Mouse (Mus musculus) megakaryocyte, embryonic 14.5 days (primary cell): Measurements from ENCODE around the gene Cpt1c. TPM values are rescaled to one million over a fixed set of nuclear protein-coding genes. Genes with fewer than 3 reads are reported as not detected.

Experiments
- H3K27me3 ChIP-seq: replicated peaks from 2 replicates; pipeline ENCODE3; 2012; ENCODE audit warnings: inconsistent platforms
- H3K36me3 ChIP-seq: replicated peaks from 2 replicates; pipeline ENCODE3; 2012; ENCODE audit warnings: low read length, inconsistent platforms, mixed read lengths
- H3K4me1 ChIP-seq: 2 replicates; pipeline ENCODE4 v1.6.1; 2012; ENCODE audit warnings: inconsistent platforms
- H3K4me3 ChIP-seq: replicated peaks from 2 replicates; pipeline ENCODE3; 2012; ENCODE audit warnings: moderate library complexity, mild to moderate bottlenecking, inconsistent platforms
- H3K9me3 ChIP-seq: 2 replicates; pipeline ENCODE4 v1.6.1; 2012; ENCODE audit warnings: inconsistent platforms
- FLI1 ChIP-seq: IDR thresholded peaks from 2 replicates; pipeline ENCODE4 v1.6.1; 2012; ENCODE audit warnings: low read length, inconsistent platforms, mixed read lengths
- GATA1 ChIP-seq: IDR thresholded peaks from 3 replicates; pipeline ENCODE4 v1.6.1; 2012; ENCODE audit warnings: mixed read lengths, low read length, inconsistent platforms, borderline replicate concordance
- polyA plus RNA-seq: library from polyadenylated mRNA; stranded (reverse); fragments of >175 nt; gene quantifications from 2 replicates; pipeline ENCODE4 v1.2.3, GENCODE M21; 2012; ENCODE audit warnings: low replicate concordance; ENCODE audit not compliant: insufficient read depth

Cpt1c gene
- polyA plus RNA-seq, 1 experiment: 0.82 TPM

DNA sequence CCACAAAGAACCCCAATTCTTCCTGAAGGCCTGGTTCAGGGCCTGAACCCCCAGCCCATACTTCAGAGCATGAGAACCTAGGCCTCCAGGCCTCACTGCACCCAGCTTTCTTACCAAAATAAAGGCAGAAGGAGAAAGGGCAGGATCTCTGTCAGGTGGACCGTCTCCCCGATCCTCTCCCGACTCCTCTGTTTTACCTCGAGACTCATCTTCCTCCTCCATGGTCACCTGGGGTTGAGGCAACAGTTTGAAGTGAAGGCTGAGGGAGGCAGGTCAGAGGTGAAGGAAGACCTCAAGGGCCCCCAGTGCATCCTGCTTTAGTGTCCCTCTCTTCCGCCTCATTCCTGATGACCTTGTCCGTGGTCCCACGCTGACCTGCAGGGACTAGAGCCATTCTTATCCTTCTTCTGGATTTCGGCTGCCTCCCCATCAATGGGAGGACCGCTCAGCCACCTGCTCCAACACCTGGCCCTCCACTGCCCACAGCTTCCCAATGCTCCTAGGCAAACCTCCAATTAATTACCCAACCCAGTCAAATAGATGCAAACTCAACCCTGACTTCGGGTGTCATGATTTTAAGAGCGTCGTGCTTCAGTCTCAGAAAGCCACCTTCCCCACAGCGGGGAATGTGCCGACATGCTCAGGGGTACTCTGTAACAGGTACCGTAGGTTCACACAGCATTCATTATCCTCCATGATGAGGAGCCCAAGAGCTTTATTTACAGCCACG is 38.9 kb upstream of the Cpt1c start:
- H3K4me3 ChIP-seq: no peak overlapping the region
- peaks cover 58% of the 10 kb centered on the region for H3K36me3 ChIP-seq
- no peaks in the 10 kb centered on the region for H3K27me3 ChIP-seq
- TF ChIP-seq FLI1 (no peak), GATA1 (no peak)
- H3K4me1 ChIP-seq: peaks cover 51% of the 10 kb centered on the region
- no peaks in the 10 kb centered on the region for H3K9me3 ChIP-seq

DNA sequence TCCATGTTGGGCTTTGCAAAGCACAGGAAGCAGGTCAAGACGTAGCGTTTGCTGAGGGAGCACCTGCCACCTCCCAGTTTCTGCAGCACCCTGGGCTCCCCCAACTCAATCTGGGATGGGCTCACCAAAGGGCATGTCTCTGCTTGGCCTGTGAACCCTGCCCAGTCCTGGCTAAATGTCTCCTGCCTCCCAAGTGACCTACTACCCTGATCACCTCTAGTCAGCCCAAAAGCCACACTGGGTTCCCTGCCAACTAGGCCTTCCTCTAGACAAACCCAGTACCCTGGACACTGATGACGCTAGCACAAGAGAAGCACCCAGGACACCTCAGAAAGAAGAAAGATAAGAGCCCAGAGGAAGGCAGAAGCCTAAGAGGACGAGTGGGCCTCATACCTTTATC is 38.2 kb upstream of the Cpt1c start:
- Histone ChIP-seq H3K9me3 (no peaks in the 10 kb centered on the region), H3K36me3 (peaks cover 65% of the 10 kb centered on the region), H3K4me1 (peaks cover 47% of the 10 kb centered on the region), H3K4me3 (no peak overlapping the region), H3K27me3 (no peaks in the 10 kb centered on the region)
- TF ChIP-seq GATA1 (no peak), FLI1 (no peak)

DNA sequence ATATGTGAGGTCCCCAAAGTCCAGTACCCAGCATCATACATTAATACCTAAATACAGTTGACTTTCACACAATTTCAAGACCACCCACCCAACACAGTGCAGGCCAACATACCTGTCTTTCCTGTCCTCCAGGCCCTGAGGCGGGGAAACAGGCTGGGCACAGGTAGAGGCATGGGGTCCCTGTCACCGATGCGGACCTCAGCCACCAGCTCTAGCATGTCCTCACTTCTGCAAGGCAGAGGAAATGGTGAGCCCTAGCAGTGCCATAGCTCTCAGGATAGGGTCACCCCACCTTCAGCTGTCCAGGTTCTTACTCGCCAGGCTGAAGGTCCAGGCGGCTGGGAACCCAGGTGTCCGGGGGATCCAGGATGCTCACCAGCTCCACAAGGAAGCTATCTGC is 37.4 kb upstream of the Cpt1c start:
- Histone ChIP-seq H3K9me3 (no peaks in the 10 kb centered on the region), H3K36me3 (peaks cover 73% of the 10 kb centered on the region), H3K4me3 (no peak overlapping the region), H3K4me1 (peaks cover 50% of the 10 kb centered on the region), H3K27me3 (no peaks in the 10 kb centered on the region)
- TF ChIP-seq FLI1 (no peak), GATA1 (no peak)

DNA sequence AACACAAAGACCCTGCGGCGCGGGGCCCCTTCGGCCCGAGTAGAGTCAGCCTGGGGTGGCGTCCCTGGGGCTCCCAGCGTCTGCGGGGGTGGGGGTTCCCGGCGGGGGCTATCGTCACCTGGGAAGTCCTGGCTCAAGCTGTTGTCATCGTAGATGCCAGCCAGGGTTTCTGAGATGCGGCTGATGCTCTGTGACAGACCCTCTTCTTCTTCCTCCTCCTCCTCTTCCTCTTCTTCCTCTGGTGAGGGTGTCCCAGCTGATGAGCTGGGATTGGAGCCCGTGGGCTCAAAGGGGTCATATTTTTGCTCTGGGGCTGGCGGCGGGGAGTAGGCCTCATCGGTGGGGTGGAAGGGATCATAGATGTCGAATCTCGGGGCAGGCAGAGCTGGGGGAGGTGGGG is 33.8 kb upstream of the Cpt1c start:
- H3K36me3 ChIP-seq: peaks cover 97% of the 10 kb centered on the region
- no peak overlapping the region for H3K4me3 ChIP-seq
- H3K27me3 ChIP-seq: no peaks in the 10 kb centered on the region
- TF ChIP-seq GATA1 (no peak), FLI1 (no peak)
- peaks cover 67% of the 10 kb centered on the region for H3K4me1 ChIP-seq
- H3K9me3 ChIP-seq: no peaks in the 10 kb centered on the region

DNA sequence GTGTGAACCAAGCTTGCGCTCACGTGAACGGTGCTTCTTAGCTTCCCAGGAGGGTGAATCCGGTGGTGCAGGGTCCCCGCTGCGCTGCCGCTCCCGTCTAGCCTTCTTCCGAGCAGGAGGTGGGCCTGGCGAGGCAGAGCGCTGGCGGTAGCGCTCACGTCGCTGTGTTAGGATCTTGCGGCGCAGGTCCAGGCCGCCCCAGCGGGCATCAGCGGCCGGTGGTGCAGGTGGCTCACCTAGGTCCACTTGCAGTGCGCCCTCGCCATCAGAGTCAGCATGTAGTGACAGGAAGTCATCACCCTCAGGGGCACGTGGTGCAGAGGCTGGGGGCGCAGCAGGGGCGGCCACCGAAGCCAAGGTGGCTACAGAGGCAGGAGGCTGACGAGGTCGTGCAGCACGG is 33.2 kb upstream of the Cpt1c start:
- Histone ChIP-seq H3K4me1 (peaks cover 67% of the 10 kb centered on the region), H3K4me3 (no peak overlapping the region), H3K36me3 (peaks cover 97% of the 10 kb centered on the region), H3K9me3 (no peaks in the 10 kb centered on the region), H3K27me3 (no peaks in the 10 kb centered on the region)
- TF ChIP-seq FLI1 (no peak), GATA1 (no peak)

DNA sequence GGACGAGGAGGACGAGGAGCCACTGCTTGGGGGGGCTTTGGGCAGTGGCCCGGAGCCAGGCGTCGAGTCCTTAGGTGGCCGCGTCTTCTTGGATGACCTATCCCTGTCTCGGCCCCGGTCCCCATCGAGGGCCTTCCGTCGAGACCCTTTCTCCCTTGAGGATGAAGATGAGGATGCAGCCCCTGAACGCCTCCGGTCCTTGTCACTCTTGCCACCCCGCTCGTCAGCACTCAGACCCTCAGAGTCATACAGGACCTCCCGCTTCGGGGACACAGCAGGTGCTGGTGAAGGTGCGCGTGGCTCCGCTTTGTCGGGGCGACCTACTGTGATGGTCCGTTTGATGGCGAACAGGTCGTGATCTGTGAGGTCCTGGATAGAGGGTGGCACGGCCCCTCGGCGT is 32.5 kb upstream of the Cpt1c start:
- no peak for TF ChIP-seq GATA1
- TF ChIP-seq FLI1: no peak

DNA sequence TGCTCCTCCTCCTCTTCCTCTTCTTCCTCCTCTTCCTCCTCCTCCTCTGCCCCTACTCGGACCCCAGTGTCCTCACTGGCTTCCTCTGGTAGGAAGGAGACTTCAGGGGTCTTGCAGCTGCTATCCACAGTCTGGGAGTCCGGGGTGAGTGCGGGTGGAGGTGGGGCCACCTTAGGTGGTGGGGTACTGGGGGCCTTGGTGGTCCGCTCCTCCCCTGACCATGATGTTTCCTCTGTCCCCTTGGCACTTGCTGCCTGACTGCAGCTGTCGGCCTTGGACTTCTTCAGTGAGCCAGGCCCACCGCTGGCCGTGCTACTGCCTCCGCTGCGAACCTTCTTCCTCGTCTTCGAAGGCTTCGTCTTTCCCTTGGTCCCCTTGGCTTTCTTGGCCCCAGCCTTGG is 31.9 kb upstream of the Cpt1c start:
- peaks cover 67% of the 10 kb centered on the region for H3K4me1 ChIP-seq
- H3K27me3 ChIP-seq: no peaks in the 10 kb centered on the region
- TF ChIP-seq FLI1 (no peak), GATA1 (no peak)
- H3K9me3 ChIP-seq: no peaks in the 10 kb centered on the region
- no peak overlapping the region for H3K4me3 ChIP-seq
- H3K36me3 ChIP-seq: peaks cover 97% of the 10 kb centered on the region

More for the DNA sequence above, 32.5 kb upstream of the Cpt1c start:
- Histone ChIP-seq H3K27me3 (no peaks in the 10 kb centered on the region), H3K4me3 (no peak overlapping the region), H3K36me3 (peaks cover 97% of the 10 kb centered on the region), H3K4me1 (peaks cover 67% of the 10 kb centered on the region), H3K9me3 (no peaks in the 10 kb centered on the region)

DNA sequence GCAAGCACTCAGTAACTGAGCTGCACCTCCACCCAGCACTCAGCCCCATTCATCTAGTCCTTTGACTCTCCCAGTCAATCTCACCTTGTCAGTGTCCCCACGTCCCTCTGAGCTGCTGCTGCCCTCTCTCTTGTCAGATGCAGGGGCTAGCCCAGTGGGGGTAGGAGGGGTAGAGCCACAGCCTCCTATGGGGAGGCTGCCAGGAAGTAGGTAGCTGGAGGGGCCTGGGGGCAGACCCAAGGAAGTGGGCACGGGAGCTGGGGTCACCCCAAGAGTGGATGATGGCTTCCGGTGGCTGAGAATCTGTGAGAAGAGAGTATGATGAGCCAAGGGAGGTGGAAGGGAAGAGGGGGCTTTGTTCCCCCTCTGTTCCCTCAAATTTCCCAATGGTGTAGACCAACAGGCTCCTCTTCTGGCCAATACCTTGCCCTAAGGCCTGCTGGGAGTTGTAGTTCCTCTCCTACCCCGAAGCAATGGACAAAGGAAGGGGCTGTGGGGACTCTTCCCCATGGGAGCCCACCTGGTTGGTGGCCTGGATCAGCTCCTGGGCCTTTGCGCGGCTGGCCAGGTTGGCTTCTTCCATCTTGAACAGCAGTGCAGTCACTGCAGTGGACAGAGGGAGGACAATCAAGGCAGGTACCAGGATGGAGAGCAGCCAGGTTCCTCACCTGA is 30.8 kb upstream of the Cpt1c start:
- TF ChIP-seq FLI1: no peak
- TF ChIP-seq GATA1: no peak
- Histone ChIP-seq H3K27me3 (no peaks in the 10 kb centered on the region), H3K36me3 (peaks cover 98% of the 10 kb centered on the region), H3K4me1 (peaks cover 74% of the 10 kb centered on the region), H3K4me3 (peak overlapping the region; percentile 16), H3K9me3 (no peaks in the 10 kb centered on the region)

DNA sequence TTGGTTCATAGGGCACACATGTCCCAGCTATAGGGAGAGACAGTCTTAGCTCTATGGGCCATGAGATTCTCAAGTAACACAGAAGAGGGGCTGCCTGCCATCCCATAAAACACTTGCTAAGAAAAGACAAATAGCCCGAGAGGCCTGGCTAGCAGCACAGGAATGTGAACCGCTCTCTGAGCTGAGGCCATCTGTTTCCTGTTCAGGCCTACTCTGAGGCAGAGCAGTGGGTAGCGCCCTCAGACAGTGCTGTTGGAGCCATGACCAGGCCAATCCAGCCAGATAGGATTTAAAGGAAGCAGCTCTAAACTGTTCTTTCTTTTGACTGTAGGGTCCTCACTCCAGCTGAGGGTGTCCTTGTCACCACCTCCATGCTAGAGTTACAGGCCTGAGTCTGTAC is 29.9 kb upstream of the Cpt1c start:
- peaks cover 98% of the 10 kb centered on the region for H3K36me3 ChIP-seq
- H3K4me3 ChIP-seq: peak overlapping the region; percentile 64
- H3K9me3 ChIP-seq: no peaks in the 10 kb centered on the region
- H3K4me1 ChIP-seq: peaks cover 83% of the 10 kb centered on the region
- no peak for TF ChIP-seq GATA1
- no peak for TF ChIP-seq FLI1
- H3K27me3 ChIP-seq: no peaks in the 10 kb centered on the region

DNA sequence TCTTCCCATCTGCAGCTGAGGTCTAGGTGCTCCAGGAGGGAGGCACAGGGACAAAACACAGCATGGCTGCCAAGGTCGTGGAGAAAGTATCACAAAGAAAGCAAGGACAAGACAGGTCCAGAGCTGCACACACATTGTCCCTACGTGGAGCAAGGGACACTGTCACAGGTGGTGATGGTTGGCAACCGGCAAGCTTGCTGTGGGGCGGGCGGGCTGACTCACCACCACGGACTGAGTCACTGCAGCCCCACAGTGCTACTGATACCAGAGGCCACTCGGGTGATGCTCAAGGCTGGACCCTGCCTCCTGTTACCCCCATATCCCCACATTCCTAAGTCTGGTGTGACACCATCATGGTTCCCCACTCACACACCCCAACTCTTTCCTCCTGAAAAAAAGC is 27.8 kb upstream of the Cpt1c start:
- H3K9me3 ChIP-seq: no peaks in the 10 kb centered on the region
- H3K4me1 ChIP-seq: peaks cover 90% of the 10 kb centered on the region
- H3K36me3 ChIP-seq: peaks cover 84% of the 10 kb centered on the region
- no peaks in the 10 kb centered on the region for H3K27me3 ChIP-seq
- TF ChIP-seq FLI1 (no peak), GATA1 (no peak)
- peak overlapping the region; percentile 77 for H3K4me3 ChIP-seq
